Mouse (Mus musculus) kidney, adult 18-20 months (tissue): ENCODE results near the gene Pex14.
"Not testable (repeated sequence)": the region's sequence is repeated elsewhere in the genome, so short reads cannot be mapped to it uniquely, and the experiment has no call there.

ENCODE experiments used
- DNase-seq: peaks from one replicate; pipeline ENCODE4 v3.0.0; 2021

The Pex14 gene

GRCm38 (mm10) chr4:149101456-149101855 is 1.8 kb upstream of the Pex14 start:
- no peak for DNase-seq

- not testable (repeated sequence) for DNase-seq
Observed at GRCm38 (mm10) chr4:149100449-149100848, 773 bp upstream of the Pex14 start.

- peak; percentile 32 for DNase-seq
Observed at GRCm38 (mm10) chr4:149098571-149098970, 1.1 kb downstream of the Pex14 start.

- DNase-seq: no peak
Observed at GRCm38 (mm10) chr4:149097956-149098355, 1.7 kb downstream of the Pex14 start.

GRCm38 (mm10) chr4:149091364-149091763 is 8.3 kb downstream of the Pex14 start:
- DNase-seq: no peak

GRCm38 (mm10) chr4:149085381-149085780 is 14.3 kb downstream of the Pex14 start:
- no peak for DNase-seq

- peak; percentile 90 for DNase-seq
Observed at GRCm38 (mm10) chr4:149081528-149081927, 18.1 kb downstream of the Pex14 start.

GRCm38 (mm10) chr4:149080111-149080510 is 19.6 kb downstream of the Pex14 start:
- no peak for DNase-seq

- DNase-seq: no peak
Observed at GRCm38 (mm10) chr4:149079629-149080028, 20.0 kb downstream of the Pex14 start.

GRCm38 (mm10) chr4:149078261-149078660 is 21.4 kb downstream of the Pex14 start:
- no peak for DNase-seq

GRCm38 (mm10) chr4:149075871-149076575 is 23.7 kb downstream of the Pex14 start:
- peak; percentile 78 for DNase-seq

- DNase-seq: no peak
Observed at GRCm38 (mm10) chr4:149075073-149075472, 24.6 kb downstream of the Pex14 start.

GRCm38 (mm10) chr4:149066672-149067551 is 32.8 kb downstream of the Pex14 start:
- no peak for DNase-seq

GRCm38 (mm10) chr4:149064061-149064854 is 35.4 kb downstream of the Pex14 start:
- DNase-seq: no peak

- DNase-seq: no peak
Observed at GRCm38 (mm10) chr4:149062406-149063318, 37.0 kb downstream of the Pex14 start.

GRCm38 (mm10) chr4:149061432-149061718 is 38.3 kb downstream of the Pex14 start:
- DNase-seq: no peak

- DNase-seq: no peak
Observed at GRCm38 (mm10) chr4:149060621-149061431, 38.9 kb downstream of the Pex14 start.

GRCm38 (mm10) chr4:149059713-149060112 is 40.0 kb downstream of the Pex14 start:
- DNase-seq: no peak

GRCm38 (mm10) chr4:149058298-149058697 is 41.4 kb downstream of the Pex14 start:
- DNase-seq: no peak

- DNase-seq: no peak
Observed at GRCm38 (mm10) chr4:149057470-149057869, 42.2 kb downstream of the Pex14 start.

GRCm38 (mm10) chr4:149056957-149057356 is 42.7 kb downstream of the Pex14 start:
- DNase-seq: no peak
